Mouse (Mus musculus) megakaryocyte, embryonic 14.5 days (primary cell): ENCODE data around the gene Sox10. TPM values are rescaled to one million over a fixed set of nuclear protein-coding genes. Genes with fewer than 3 reads are reported as not detected.

Experiments used
- H3K27me3 ChIP-seq: replicated peaks from 2 replicates; pipeline ENCODE3; 2012; ENCODE audit warnings: inconsistent platforms
- H3K36me3 ChIP-seq: replicated peaks from 2 replicates; pipeline ENCODE3; 2012; ENCODE audit warnings: low read length, inconsistent platforms, mixed read lengths
- H3K4me1 ChIP-seq: 2 replicates; pipeline ENCODE4 v1.6.1; 2012; ENCODE audit warnings: inconsistent platforms
- H3K4me3 ChIP-seq: replicated peaks from 2 replicates; pipeline ENCODE3; 2012; ENCODE audit warnings: moderate library complexity, mild to moderate bottlenecking, inconsistent platforms
- H3K9me3 ChIP-seq: 2 replicates; pipeline ENCODE4 v1.6.1; 2012; ENCODE audit warnings: inconsistent platforms
- FLI1 ChIP-seq: IDR thresholded peaks from 2 replicates; pipeline ENCODE4 v1.6.1; 2012; ENCODE audit warnings: low read length, inconsistent platforms, mixed read lengths
- GATA1 ChIP-seq: IDR thresholded peaks from 3 replicates; pipeline ENCODE4 v1.6.1; 2012; ENCODE audit warnings: mixed read lengths, low read length, inconsistent platforms, borderline replicate concordance
- polyA plus RNA-seq: library from polyadenylated mRNA; stranded (reverse); fragments of >175 nt; gene quantifications from 2 replicates; pipeline ENCODE4 v1.2.3, GENCODE M21; 2012; ENCODE audit warnings: low replicate concordance; ENCODE audit not compliant: insufficient read depth

Sox10 gene
- polyA plus RNA-seq, 1 experiment, result not detected

DNA sequence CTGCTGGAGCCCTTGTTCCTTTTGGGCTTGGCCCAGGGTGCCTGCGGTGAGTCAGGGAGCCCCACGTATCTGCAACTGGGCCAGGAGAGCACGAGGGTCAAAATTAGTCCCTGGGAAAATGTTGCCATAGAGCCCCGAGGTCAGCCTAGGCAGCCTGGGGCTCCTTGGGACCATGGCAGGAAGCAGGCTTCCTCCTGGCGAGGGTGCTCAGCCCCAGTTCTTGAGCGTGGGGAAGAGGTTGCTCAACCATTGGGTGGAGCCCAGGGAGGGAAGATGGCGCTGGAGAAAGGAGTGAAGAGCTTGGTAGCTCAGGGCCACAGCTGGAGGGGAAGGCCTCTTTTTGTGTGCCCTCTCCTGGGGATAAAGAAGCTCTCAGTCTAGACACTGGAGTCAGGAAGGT, 2.7 kb downstream of the Sox10 start:
- Histone ChIP-seq H3K4me1 (peaks cover 12% of the 10 kb centered on the region), H3K36me3 (no peaks in the 10 kb centered on the region), H3K9me3 (no peaks in the 10 kb centered on the region), H3K4me3 (no peak overlapping the region), H3K27me3 (peaks cover 98% of the 10 kb centered on the region)
- TF ChIP-seq GATA1 (no peak), FLI1 (no peak)

- H3K9me3 ChIP-seq, result no peaks in the 10 kb centered on the region
- H3K36me3 ChIP-seq, result peaks cover 28% of the 10 kb centered on the region
- H3K4me3 ChIP-seq, result no peak overlapping the region
- H3K4me1 ChIP-seq, result peaks cover 7% of the 10 kb centered on the region; the same call in 1 of the 2 replicates
- H3K27me3 ChIP-seq, result peaks cover 57% of the 10 kb centered on the region
- TF ChIP-seq FLI1 (no peak), GATA1 (no peak)
Observed at GRCm38 (mm10) chr15:79155572-79155971, 9.5 kb downstream of the Sox10 start.

DNA sequence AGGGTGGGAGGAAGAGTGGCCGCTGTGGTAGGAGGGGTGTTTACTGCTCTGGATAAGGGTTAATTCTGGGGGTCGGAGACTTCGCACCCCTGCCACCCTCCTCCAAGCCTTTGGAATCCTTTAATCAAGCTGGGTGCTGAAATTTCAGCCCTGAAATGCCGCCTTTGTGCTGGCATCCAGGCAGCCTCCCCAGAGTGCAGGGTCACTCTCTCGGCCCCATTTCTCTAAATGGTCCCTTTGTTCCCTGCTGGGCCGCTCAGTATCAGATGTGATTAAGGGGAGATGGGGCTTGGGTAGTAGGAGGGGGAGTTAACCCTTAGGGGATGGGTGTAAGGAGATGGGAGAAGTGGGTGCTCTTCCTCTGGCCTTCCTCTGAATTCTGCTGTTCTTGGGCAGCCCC, 12.3 kb downstream of the Sox10 start:
- no peak for TF ChIP-seq FLI1
- TF ChIP-seq GATA1, result no peak
- Histone ChIP-seq H3K36me3 (peaks cover 52% of the 10 kb centered on the region), H3K9me3 (no peaks in the 10 kb centered on the region), H3K27me3 (peaks cover 29% of the 10 kb centered on the region), H3K4me3 (no peak overlapping the region), H3K4me1 (peaks cover 7% of the 10 kb centered on the region; the same call in 1 of the 2 replicates)

GRCm38 (mm10) chr15:79151881-79152280, 13.2 kb downstream of the Sox10 start:
- Histone ChIP-seq H3K27me3 (peaks cover 22% of the 10 kb centered on the region), H3K36me3 (peaks cover 60% of the 10 kb centered on the region), H3K4me1 (peaks cover 7% of the 10 kb centered on the region; the same call in 1 of the 2 replicates), H3K9me3 (no peaks in the 10 kb centered on the region), H3K4me3 (no peak overlapping the region)
- TF ChIP-seq GATA1, result no peak
- TF ChIP-seq FLI1, result no peak

- peaks cover 92% of the 10 kb centered on the region for H3K36me3 ChIP-seq
- no peak overlapping the region for H3K4me3 ChIP-seq
- no peaks in the 10 kb centered on the region for H3K9me3 ChIP-seq
- H3K27me3 ChIP-seq, result no peaks in the 10 kb centered on the region
- peaks cover 9% of the 10 kb centered on the region for H3K4me1 ChIP-seq
- TF ChIP-seq GATA1 (no peak), FLI1 (no peak)
Observed at GRCm38 (mm10) chr15:79148533-79148932, 16.5 kb downstream of the Sox10 start.

DNA sequence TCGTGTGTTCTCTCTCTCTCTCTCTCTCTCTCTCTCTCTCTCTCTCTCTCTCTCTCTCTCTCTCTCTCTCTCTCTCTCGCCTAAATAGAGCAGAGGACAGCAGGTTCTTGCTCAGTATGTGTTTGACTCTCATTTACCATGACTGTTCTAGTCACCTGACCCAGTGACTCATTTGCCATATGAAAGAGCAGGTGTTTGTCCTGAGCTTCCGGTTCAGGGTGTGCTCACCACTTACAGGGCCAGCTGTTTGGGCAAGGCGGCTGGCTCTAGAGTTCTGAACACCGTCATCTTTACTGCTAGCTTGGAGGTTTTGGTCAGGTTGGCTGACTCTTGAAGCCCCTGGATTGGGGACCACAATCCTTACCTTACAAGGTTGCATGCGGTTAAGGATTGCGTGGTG, 19.5 kb downstream of the Sox10 start:
- no peaks in the 10 kb centered on the region for H3K9me3 ChIP-seq
- H3K4me3 ChIP-seq, result no peak overlapping the region
- TF ChIP-seq FLI1, result no peak
- no peak for TF ChIP-seq GATA1
- peaks cover 31% of the 10 kb centered on the region for H3K4me1 ChIP-seq
- no peaks in the 10 kb centered on the region for H3K27me3 ChIP-seq
- peaks cover 64% of the 10 kb centered on the region for H3K36me3 ChIP-seq

DNA sequence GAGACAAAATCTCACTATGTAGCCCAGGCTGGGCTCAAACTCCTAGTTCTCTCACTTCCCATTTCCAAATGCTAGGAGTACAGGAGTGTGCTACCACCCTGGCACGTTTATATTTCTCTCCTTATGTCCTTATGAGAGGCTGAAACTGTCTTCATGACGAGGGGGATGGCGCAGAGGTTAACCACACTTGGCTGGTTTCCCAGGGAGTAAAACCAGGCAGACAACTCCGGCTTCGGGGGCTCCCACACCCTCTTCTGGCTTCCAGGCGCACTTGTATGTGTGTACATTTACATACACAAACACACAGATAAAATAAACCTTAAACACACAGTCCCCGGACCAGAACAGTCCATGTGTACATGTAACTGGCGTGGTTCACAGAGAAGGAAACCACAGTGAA, 21.0 kb downstream of the Sox10 start:
- Histone ChIP-seq H3K36me3 (peaks cover 53% of the 10 kb centered on the region), H3K4me1 (peaks cover 38% of the 10 kb centered on the region), H3K27me3 (no peaks in the 10 kb centered on the region), H3K4me3 (no peak overlapping the region), H3K9me3 (peaks cover 3% of the 10 kb centered on the region; the same call in 1 of the 2 replicates)
- TF ChIP-seq FLI1 (no peak), GATA1 (no peak)

DNA sequence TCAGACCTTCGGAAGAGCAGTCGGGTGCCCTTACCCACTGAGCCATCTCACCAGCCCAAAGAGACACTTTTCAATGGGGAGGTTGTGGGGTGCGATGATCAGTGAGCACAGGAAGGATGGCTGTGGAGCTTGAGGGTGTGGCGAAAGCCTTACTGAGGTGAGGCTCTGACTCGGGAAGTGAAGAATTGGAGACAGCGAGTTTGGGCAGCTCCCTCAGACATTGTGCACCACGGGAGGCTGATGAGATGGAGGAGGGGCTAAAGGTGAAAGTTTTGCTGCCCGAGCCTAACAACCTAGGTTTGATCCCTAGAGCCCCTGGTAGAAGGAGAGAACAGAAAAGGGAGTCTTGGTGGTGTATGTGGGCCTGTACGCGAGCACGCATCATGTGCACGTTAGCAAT, 21.7 kb downstream of the Sox10 start:
- peaks cover 38% of the 10 kb centered on the region for H3K4me1 ChIP-seq
- H3K27me3 ChIP-seq, result no peaks in the 10 kb centered on the region
- peaks cover 46% of the 10 kb centered on the region for H3K36me3 ChIP-seq
- TF ChIP-seq FLI1 (no peak), GATA1 (no peak)
- H3K4me3 ChIP-seq, result peak overlapping the region; percentile 6
- H3K9me3 ChIP-seq, result peaks cover 3% of the 10 kb centered on the region; the same call in 1 of the 2 replicates

GRCm38 (mm10) chr15:79141566-79141917, 23.5 kb downstream of the Sox10 start:
- Histone ChIP-seq H3K36me3 (peaks cover 28% of the 10 kb centered on the region), H3K9me3 (peaks cover 3% of the 10 kb centered on the region; the same call in 1 of the 2 replicates), H3K27me3 (peaks cover 2% of the 10 kb centered on the region), H3K4me3 (peak overlapping the region; percentile 99), H3K4me1 (peaks cover 38% of the 10 kb centered on the region)
- TF ChIP-seq FLI1 (no peak), GATA1 (no peak)

- Histone ChIP-seq H3K4me3 (peak within 1 kb of the TSS; percentile 99), H3K4me1 (peaks cover 38% of the 10 kb centered on the region), H3K27me3 (peaks cover 5% of the 10 kb centered on the region), H3K36me3 (peaks cover 23% of the 10 kb centered on the region), H3K9me3 (peaks cover 3% of the 10 kb centered on the region; the same call in 1 of the 2 replicates)
- TF ChIP-seq FLI1, result no peak
- TF ChIP-seq GATA1, result peak; percentile 43; the same call in 1 of the 3 replicates
Observed at GRCm38 (mm10) chr15:79140866-79141565, 24.0 kb downstream of the Sox10 start, which contains the start of the genes Polr2f and 1700088E04Rik. Polr2f (plus strand) TSS chr15:79141009. 1700088E04Rik (minus strand) TSS chr15:79141253.
